Mouse (Mus musculus) forebrain, embryonic 11.5 days (tissue): ENCODE data around the gene Ate1. TPM values are rescaled to one million over a fixed set of nuclear protein-coding genes. Genes with fewer than 3 reads are reported as not detected.
"Not testable (repeated sequence)": the region's sequence is repeated elsewhere in the genome, so short reads cannot be mapped to it uniquely, and the experiment has no call there.

Experiments
- ATAC-seq: fragments of 200-750 bp; cut with Nextera tagmentation; replicated peaks from 2 replicates; pipeline ENCODE4 v1.8.0; 2017; ENCODE audit warnings: moderate TSS enrichment; ENCODE audit not compliant: low FRiP score
- DNase-seq: peaks from one replicate; pipeline ENCODE4 v3.0.0-alpha.2; 2017; ENCODE audit warnings: low spot score
- H3K27ac ChIP-seq: fragments of 300-500 bp; sonication (generic); 2 replicates; pipeline ENCODE4 v1.5.1; 2014; ENCODE audit warnings: low read depth, low read length
- H3K27me3 ChIP-seq: fragments of 300-500 bp; sonication (generic); 2 replicates; pipeline ENCODE4 v1.6.1; 2014; ENCODE audit warnings: mild to moderate bottlenecking, low read length, mixed read lengths; ENCODE audit not compliant: control insufficient read depth, insufficient read depth
- H3K36me3 ChIP-seq: fragments of 300-500 bp; sonication (generic); 2 replicates; pipeline ENCODE4 v1.6.1; 2014; ENCODE audit warnings: mild to moderate bottlenecking, low read length, moderate library complexity, mixed read lengths; ENCODE audit not compliant: control insufficient read depth, insufficient read depth
- H3K4me1 ChIP-seq: fragments of 300-500 bp; sonication (generic); replicated peaks from 2 replicates; pipeline ENCODE4 v1.6.1; 2014; ENCODE audit warnings: low read length, mixed read lengths; ENCODE audit not compliant: control insufficient read depth, insufficient read depth
- H3K4me2 ChIP-seq: fragments of 300-500 bp; sonication (generic); 2 replicates; pipeline ENCODE4 v1.6.1; 2014; ENCODE audit warnings: low read depth, mild to moderate bottlenecking, low read length, moderate library complexity, mixed read lengths; ENCODE audit not compliant: severe bottlenecking
- H3K4me3 ChIP-seq: fragments of 300-500 bp; sonication (generic); 2 replicates; pipeline ENCODE4 v1.5.1; 2014; ENCODE audit warnings: low read depth, low read length
- H3K9ac ChIP-seq: fragments of 300-500 bp; sonication (generic); 2 replicates; pipeline ENCODE4 v1.6.1; 2014; ENCODE audit warnings: low read length
- H3K9me3 ChIP-seq: fragments of 300-500 bp; sonication (generic); 2 replicates; pipeline ENCODE4 v1.6.1; 2016; ENCODE audit warnings: low read length, mixed read lengths; ENCODE audit not compliant: control insufficient read depth
- WGBS: fragments of 180-500 bp; shearing (Covaris S2); extraction: QIAGEN DNeasy Blood & Tissue Kit; methylation state at CpG from one replicate; pipeline ENCODE4 v1.1.7; 2014; 5-methylcytosine and 5-hydroxymethylcytosine counted together
- polyA plus RNA-seq: library from polyadenylated mRNA; unstranded; fragments of >200 nt; fragmentation: Nextera tagmentation; extraction: Ambion mirVana; gene quantifications from 2 replicates; pipeline ENCODE4 v1.2.1, GENCODE M21; 2014

The Ate1 gene
- polyA plus RNA-seq, 1 experiment from 2014 or later: 59.7 TPM

DNA sequence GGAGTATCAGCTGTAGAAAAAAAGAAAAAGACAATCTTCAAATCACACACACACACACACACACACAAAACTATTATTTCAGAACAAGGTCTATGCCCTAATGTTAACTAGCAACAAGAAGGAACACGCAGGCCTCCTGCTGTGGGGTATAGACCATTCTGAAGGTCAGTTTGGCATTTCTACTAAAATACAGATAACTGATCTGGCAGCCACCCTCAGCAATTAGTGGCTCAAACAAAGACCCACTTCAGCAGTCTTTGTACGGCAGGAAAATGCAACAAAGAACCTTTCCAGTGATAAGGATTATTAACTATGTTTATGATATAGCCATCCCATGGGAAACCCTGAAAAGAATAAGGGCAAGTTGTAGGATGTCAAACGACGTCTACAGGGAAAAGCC is 16.9 kb upstream of the Ate1 start:
- Histone ChIP-seq H3K27me3 (no peaks in the 10 kb centered on the region), H3K9ac (no peak overlapping the region), H3K4me1 (no peaks in the 10 kb centered on the region), H3K27ac (no peak overlapping the region), H3K4me3 (no peak overlapping the region), H3K36me3 (peaks cover 10% of the 10 kb centered on the region), H3K9me3 (no peaks in the 10 kb centered on the region), H3K4me2 (no peak overlapping the region)
- WGBS: 93% methylated on average over 4 of the region's 4 CpGs
- ATAC-seq (no peak), DNase-seq (no peak)

DNA sequence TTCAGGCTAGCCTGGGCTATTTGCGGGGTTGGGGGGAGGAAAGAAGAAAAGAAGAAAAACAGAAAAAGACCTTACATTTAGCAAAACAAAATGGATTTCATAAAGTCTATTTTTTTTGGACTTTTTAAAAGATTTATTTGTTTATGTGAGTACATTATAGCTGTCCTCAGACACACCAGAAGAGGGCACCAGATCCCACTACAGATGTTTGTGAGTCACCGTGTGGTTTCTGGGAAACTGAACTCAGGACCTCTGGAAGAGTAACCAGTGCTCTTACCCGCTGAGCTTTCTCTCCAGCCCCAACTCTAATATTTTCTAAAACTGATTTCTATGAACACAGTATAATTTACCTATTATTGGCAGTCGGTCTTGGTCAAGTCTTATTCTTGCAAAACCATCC is 15.0 kb upstream of the Ate1 start:
- Histone ChIP-seq H3K27ac (no peak overlapping the region), H3K4me1 (no peaks in the 10 kb centered on the region), H3K4me2 (no peak overlapping the region), H3K36me3 (peaks cover 10% of the 10 kb centered on the region), H3K9ac (no peak overlapping the region), H3K27me3 (no peaks in the 10 kb centered on the region), H3K9me3 (no peaks in the 10 kb centered on the region), H3K4me3 (no peak overlapping the region)
- ATAC-seq (no peak), DNase-seq (no peak)
- 92% methylated on average over 4 of the region's 4 CpGs for WGBS

DNA sequence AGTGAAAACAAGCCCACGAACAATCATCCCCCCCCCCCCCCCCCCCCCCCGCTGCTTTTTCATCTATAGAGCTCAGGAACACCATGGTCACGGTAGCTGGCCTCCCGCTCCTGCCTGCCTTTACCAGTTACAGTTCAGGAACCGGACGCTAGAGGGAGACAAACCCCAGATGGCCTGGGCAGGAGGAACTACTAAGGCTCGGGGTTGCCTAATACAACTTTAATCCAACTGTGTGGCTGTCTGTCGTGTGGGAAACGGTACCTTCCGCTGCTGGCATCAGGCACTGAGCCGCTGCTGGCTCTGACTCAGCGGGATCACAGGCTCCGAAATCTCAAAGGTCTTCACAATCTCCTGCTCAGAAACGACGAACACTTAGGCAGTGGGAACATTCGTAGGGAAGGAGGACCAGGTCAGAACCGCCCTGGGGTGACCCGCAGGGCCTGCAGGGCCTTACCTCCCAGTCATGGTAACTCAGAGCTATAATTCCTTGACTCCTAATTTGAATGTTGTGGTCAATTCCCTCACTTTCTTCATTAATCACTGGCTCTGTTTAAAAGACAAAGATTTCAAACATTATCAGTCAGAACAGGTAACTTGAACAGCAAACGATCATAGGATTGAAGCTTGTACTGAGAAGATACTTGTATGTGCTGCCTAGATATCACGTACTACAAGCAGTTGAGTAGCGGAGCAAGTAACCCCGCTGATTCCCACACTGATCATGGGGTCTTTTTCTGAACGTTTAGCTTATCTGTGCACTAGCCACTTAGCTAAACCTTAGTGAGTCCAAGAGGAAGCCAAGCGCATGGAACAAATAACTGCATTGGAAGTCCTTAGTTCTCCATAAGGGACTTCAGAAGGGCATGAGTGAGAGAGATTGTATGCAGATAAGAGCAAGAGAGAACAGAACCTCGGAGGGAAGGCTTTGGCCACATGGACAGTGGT is 13.4 kb upstream of the Ate1 start:
- peak; percentile 81 for ATAC-seq
- WGBS: 50% methylated on average over 25 of the region's 25 CpGs
- 0 out of 2 replicates have a peak, but pooled peaks cover 2% of the 10 kb centered on the region for H3K4me1 ChIP-seq
- H3K9ac ChIP-seq: no peak overlapping the region
- no peaks in the 10 kb centered on the region for H3K27me3 ChIP-seq
- H3K27ac ChIP-seq: no peak overlapping the region
- peak; percentile 92 for DNase-seq
- no peak overlapping the region for H3K4me3 ChIP-seq
- H3K9me3 ChIP-seq: no peaks in the 10 kb centered on the region
- H3K4me2 ChIP-seq: no peak overlapping the region
- H3K36me3 ChIP-seq: peaks cover 5% of the 10 kb centered on the region

DNA sequence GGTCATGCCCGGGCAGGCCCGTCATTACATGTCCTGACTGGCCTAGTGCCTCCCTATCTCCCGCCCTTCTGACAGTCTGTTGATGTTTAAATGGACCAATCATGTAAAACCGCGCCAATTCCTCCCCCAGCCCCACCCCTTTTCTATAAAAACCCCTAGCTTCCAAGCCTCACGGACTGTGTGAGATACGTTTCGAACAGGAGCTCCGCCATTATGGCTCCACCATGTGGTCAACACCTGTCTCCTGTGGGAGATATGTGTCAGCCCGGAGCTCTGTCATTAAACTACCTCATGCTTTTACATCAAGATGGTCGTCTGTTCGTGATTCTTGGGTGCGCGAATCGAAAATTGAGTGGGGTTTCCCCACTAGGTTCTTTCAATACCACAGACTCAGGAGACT is 11.0 kb upstream of the Ate1 start:
- DNase-seq, H3K9me3 ChIP-seq, H3K27me3 ChIP-seq, ATAC-seq, H3K27ac ChIP-seq, H3K4me3 ChIP-seq, H3K4me2 ChIP-seq, H3K9ac ChIP-seq, H3K4me1 ChIP-seq, H3K36me3 ChIP-seq: not testable (repeated sequence)
- 95% methylated on average over 14 of the region's 15 CpGs for WGBS

DNA sequence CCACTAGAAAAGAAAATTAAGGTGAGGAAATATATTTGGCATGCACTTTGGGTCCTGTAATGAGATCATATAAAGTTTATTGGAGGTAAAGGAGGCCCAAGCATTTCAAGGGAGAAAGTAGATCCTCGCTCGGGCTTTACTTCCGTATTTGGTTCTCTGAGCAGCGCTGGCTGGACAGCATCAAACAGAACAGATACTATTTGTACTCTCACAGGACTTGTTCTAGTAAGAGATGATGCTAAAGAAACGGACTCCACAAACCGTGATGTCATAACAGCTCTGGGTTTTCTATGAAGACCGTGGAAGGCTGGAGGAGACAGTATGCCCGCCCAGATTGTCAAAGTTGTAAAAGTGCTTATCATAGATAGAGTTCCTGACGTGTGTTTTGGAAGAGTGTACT is 7.1 kb upstream of the Ate1 start:
- 88% methylated on average over 9 of the region's 9 CpGs for WGBS
- no peak overlapping the region for H3K9ac ChIP-seq
- no peak overlapping the region for H3K27ac ChIP-seq
- H3K27me3 ChIP-seq: no peaks in the 10 kb centered on the region
- H3K36me3 ChIP-seq: peaks cover 5% of the 10 kb centered on the region; the same call in 1 of the 2 replicates
- ATAC-seq (no peak), DNase-seq (no peak)
- H3K4me3 ChIP-seq: no peak overlapping the region
- no peak overlapping the region for H3K4me2 ChIP-seq
- H3K4me1 ChIP-seq: 0 out of 2 replicates have a peak, but pooled peaks cover 2% of the 10 kb centered on the region
- H3K9me3 ChIP-seq: no peaks in the 10 kb centered on the region

DNA sequence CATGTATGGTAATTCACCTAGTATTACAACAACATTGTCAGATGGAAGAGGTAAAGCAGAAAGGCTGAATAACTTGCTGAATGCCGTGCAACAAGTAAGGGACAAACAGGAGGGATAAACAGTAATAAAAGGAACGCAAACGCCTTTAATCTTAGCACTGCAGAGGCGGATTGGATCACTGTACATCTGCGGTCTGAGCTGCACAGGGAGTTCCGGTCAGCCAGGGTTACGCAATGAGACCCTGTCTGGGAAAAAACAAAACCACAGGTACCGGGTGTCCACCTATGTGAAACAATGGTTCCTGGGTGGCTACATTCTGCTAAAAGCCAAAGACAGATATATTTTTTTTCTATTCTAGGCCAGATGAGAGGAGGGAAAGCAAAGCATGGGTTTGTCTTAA is 3.3 kb upstream of the Ate1 start:
- Histone ChIP-seq H3K36me3 (no peaks in the 10 kb centered on the region), H3K4me3 (no peak overlapping the region), H3K9me3 (no peaks in the 10 kb centered on the region), H3K4me1 (no peaks in the 10 kb centered on the region; the same call in 1 of the 2 replicates), H3K27ac (no peak overlapping the region), H3K27me3 (no peaks in the 10 kb centered on the region), H3K4me2 (no peak overlapping the region), H3K9ac (no peak overlapping the region)
- ATAC-seq: no peak
- WGBS: 92% methylated on average over 8 of the region's 8 CpGs
- no peak for DNase-seq

DNA sequence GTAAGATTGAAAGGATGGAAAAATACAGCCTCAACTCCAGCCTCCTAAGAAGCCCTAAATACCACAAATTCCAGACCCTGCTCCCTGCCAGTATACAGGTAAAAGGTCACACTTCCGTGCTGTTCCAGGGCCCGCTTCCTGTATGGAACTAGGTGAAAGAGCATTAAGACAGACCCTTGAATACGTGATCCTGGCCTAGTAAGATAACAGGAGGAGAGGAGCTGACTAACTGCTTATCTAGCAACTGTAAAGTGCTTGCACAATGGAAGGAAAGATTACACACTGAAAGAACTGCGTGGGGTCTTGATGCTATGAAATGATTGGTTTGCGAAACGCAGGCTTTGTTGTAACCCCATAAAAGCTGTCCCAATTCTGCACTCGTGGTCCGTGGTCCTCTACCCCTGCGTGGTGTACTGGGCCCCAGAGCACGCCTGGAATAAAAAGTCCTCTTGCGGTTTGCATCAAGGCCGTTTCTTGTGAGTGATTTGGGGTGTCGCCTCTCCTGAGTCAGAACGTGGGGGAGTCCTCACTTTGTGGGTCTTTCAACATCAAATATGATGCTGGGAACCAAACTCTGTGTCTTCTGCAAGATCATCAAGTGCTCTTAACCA is 748 bp upstream of the Ate1 start:
- no peaks in the 10 kb centered on the region; the same call in 1 of the 2 replicates for H3K4me1 ChIP-seq
- no peak overlapping the region for H3K27ac ChIP-seq
- 90% methylated on average over 14 of the region's 14 CpGs for WGBS
- no peak for ATAC-seq
- no peak for DNase-seq
- no peaks in the 10 kb centered on the region for H3K9me3 ChIP-seq
- no peaks in the 10 kb centered on the region for H3K36me3 ChIP-seq
- no peaks in the 10 kb centered on the region for H3K27me3 ChIP-seq
- H3K9ac ChIP-seq: no peak overlapping the region
- no peak overlapping the region for H3K4me2 ChIP-seq
- no peak overlapping the region for H3K4me3 ChIP-seq

DNA sequence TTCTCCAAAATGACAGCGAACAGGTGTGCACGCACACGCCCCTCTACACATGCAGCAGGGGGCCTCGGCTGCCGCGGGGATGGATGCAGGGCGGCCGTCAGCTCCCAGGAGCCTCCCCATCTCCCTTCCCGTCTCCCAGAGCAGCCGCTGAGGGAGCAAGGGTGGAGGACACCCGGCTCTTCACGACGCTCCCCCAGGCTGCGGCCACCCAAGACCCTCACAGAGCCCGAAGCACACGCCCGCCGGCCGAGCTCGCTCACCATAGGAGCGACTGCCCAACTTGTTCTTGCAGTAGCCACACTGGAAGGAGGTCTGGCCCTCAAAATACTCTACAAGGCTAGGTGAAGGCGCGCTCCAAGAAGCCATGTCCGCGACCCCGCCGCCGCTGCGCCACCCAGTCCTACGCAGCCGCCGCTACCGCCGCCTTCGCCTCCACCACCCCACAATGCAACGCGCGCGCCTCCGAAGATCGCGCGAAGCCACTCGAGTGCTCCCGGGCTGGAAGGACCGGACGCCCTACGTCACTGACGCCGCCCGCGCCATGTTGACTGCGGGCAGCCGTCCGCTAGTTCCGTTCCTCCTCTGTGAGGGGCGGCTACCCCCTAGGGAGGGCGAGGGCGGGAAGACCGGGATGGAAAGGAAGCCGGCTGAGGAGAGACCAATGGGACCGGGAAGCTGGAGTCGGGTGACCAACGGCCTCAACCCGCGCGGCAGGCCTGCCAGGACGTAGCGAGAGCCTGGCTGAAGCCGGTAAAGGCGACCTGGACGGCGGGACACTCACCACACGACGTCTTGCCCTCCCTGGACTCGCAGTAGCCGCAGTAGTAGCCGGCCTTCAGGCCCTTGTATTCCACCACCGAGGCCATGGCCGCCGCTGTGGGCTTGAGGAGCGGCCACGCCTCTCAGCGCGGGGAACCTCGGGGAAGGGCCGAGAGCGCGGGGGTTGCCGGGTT is 797 bp downstream of the Ate1 start:
- ATAC-seq (peak; percentile 97), DNase-seq (peak; percentile 98)
- under 1% methylated on average over 88 of the region's 90 CpGs for WGBS
- Histone ChIP-seq H3K9ac (peak overlapping the region; percentile 90), H3K4me1 (no peaks in the 10 kb centered on the region; the same call in 1 of the 2 replicates), H3K36me3 (no peaks in the 10 kb centered on the region; the same call in 1 of the 2 replicates), H3K9me3 (no peaks in the 10 kb centered on the region), H3K27me3 (no peaks in the 10 kb centered on the region), H3K27ac (peak overlapping the region; percentile 92), H3K4me2 (peak overlapping the region; percentile 78), H3K4me3 (peak overlapping the region; percentile 82)
